Mouse (Mus musculus): ENCODE measurements around the gene Gm20696. TPM values are rescaled to one million over a fixed set of nuclear protein-coding genes. Genes with fewer than 3 reads are reported as not detected.

The Gm20696 gene
- polyA plus RNA-seq, 1 experiment = 5.7 TPM

DNA sequence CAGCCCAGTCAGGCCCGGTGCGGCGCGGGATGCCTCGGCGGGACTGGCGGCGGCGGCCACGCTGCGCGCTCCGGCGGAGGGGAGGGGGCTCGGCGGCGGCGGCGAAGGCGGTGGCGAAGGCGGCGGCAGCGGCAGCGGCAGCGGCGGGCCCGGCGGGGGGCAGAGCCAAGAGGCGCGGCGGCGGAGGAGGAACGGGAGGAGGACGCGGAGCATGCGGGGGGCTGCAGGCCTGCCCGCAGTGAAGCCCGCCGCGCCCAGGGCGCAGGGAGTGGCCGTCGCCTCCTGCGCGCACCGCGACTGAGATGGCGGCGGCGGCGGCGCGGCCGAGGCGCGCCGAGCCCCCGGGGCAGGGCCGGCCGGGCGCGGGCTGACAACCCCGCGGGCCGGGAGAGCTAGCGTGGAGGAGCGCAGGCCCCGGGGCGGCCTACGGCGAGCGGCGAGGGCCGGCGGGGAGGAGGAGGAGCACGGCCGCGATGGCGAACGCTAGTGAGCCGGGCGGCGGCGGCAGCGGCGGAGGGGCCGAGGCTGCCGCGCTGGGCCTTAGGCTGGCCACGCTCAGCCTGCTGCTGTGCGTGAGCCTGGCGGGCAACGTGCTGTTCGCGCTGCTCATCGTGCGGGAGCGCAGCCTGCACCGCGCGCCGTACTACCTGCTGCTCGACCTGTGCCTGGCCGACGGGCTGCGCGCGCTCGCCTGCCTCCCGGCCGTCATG lies 25.8 kb upstream of the Gm20696 start, which contains the start of gene Gpr27:
Gene Gpr27, plus strand, starts transcription at position 474 of the 710 bp plus-strand sequence.
- Histone ChIP-seq H3K4me1 (ENCODE audit: control insufficient read depth, insufficient read depth, low read length) (no peaks in the 10 kb centered on the region), H3K4me3 (replicated peaks; ENCODE audit: control insufficient read depth, low read depth, low read length) (peak within 1 kb of the TSS; percentile 62), H3K27ac (ENCODE audit: control insufficient read depth, insufficient read depth, low read depth, low read length, poor library complexity) (peak within 1 kb of the TSS; percentile 52; the same call in 1 of the 2 replicates)
- WGBS = 3% methylated on average over 91 of the region's 112 CpGs
- TF ChIP-seq CTCF (IDR thresholded peaks at IDR 0.05; ENCODE audit: control insufficient read depth, insufficient read depth, low read length) = no peak
- no peak for TF ChIP-seq POLR2A (IDR thresholded peaks at IDR 0.05; ENCODE audit: borderline replicate concordance, control insufficient read depth, low read depth, low read length)

DNA sequence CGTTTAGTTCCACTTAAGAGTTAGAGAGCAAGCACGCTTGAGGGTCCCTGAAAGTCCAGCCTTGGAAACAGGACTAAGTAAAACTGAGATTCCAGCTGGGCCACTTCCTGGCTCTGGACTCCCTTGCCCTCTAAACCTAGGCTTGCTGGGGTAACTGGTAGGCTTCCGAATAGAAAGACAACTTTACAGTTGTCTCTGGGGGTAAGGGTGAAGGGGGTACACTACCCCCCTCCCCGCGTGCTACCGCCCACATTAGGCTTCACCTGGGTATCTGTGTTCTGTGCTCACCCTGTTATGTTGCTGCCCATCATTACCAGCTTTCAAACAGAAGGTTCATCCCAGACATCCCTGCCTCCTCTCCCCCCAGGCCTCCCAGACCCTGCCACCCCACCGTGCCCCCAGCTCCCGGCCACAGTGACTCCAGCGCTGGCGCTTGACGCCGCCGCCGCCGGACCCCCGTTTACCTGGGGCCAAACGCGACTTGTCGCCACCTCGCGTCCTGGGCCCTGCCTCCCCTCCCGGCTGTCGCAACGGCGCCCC lies 25.1 kb upstream of the Gm20696 start:
- no peaks in the 10 kb centered on the region for H3K4me1 ChIP-seq (ENCODE audit: control insufficient read depth, insufficient read depth, low read length)
- H3K27ac ChIP-seq (ENCODE audit: control insufficient read depth, insufficient read depth, low read depth, low read length, poor library complexity) = no peak overlapping the region; the same call in 1 of the 2 replicates
- 15% methylated on average over 25 of the region's 25 CpGs for WGBS
- H3K4me3 ChIP-seq (replicated peaks; ENCODE audit: control insufficient read depth, low read depth, low read length) = peak overlapping the region; percentile 31
- TF ChIP-seq CTCF (IDR thresholded peaks at IDR 0.05; ENCODE audit: control insufficient read depth, insufficient read depth, low read length) (no peak), POLR2A (IDR thresholded peaks at IDR 0.05; ENCODE audit: borderline replicate concordance, control insufficient read depth, low read depth, low read length) (no peak)

DNA sequence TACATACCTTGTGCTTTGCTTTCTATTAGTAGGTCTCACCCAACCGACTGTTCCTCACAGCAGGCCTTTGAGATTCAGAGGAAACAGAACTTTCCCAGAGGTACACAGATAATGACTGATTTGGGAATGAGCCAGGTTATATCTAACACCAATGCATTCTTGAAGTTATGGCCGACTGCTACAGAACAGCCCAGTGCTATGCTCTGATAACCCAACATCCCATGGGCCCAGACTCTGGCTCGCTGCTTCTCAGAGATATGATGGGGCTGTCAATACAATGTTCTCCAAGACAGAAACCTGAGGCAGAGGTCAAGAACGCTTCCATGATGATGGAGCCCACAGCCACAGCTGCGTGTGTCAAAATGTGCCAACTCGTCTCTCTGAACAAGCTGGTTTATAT lies 21.9 kb upstream of the Gm20696 start:
- H3K4me3 ChIP-seq (replicated peaks; ENCODE audit: control insufficient read depth, low read depth, low read length) = no peak overlapping the region
- H3K4me1 ChIP-seq (ENCODE audit: control insufficient read depth, insufficient read depth, low read length) = no peaks in the 10 kb centered on the region
- no peak overlapping the region for H3K27ac ChIP-seq (ENCODE audit: control insufficient read depth, insufficient read depth, low read depth, low read length, poor library complexity)
- WGBS = 63% methylated on average over 6 of the region's 6 CpGs
- TF ChIP-seq POLR2A (IDR thresholded peaks at IDR 0.05; ENCODE audit: borderline replicate concordance, control insufficient read depth, low read depth, low read length) (no peak), CTCF (IDR thresholded peaks at IDR 0.05; ENCODE audit: control insufficient read depth, insufficient read depth, low read length) (no peak)

DNA sequence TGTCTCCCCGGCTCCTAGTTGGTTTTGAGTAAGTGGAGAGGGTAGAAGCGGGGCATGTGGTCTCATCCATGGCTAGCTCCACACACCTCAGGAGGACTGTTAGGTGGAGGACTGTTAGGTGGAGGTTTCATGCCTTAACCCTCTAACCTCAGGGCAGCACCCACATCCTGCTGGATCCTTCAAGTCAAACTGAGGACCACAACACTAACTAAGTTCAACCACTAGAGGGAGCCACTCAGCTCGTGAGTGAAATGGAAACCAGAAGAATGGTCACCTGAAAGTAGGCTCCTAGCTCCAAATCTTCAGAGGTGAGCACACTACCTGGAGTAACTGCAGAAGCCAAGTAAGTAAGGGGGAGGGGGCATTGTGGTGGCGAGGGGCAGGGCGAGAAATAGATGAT lies 18.3 kb upstream of the Gm20696 start:
- WGBS = 49% methylated on average over 5 of the region's 5 CpGs

DNA sequence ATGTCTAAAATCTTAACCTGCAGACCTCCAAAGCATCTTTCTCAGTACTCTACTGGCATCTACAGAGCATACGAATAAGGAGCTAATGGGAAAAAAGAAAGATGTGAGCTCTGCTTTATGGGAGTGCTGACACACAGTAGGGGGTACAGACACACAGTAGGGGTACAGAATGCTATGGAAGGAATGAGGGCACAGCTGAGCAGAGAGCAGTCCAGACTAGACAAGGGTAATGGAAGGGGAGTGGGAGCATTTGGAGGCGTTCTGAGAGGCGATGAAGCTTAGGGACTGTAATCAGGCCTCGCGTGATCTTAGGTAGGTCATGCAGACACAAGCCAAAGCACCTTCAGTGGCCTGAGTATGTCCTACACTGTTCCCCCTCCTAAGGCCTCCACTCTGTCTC lies 17.4 kb upstream of the Gm20696 start:
- Histone ChIP-seq H3K4me3 (replicated peaks; ENCODE audit: control insufficient read depth, low read depth, low read length) (no peak overlapping the region), H3K4me1 (ENCODE audit: control insufficient read depth, insufficient read depth, low read length) (no peaks in the 10 kb centered on the region), H3K27ac (ENCODE audit: control insufficient read depth, insufficient read depth, low read depth, low read length, poor library complexity) (no peak overlapping the region)
- WGBS = 87% methylated on average over 5 of the region's 5 CpGs
- TF ChIP-seq POLR2A (IDR thresholded peaks at IDR 0.05; ENCODE audit: borderline replicate concordance, control insufficient read depth, low read depth, low read length) (no peak), CTCF (IDR thresholded peaks at IDR 0.05; ENCODE audit: control insufficient read depth, insufficient read depth, low read length) (no peak)

More for the DNA sequence above, 18.3 kb upstream of the Gm20696 start:
- TF ChIP-seq CTCF (IDR thresholded peaks at IDR 0.05; ENCODE audit: control insufficient read depth, insufficient read depth, low read length) = peak; percentile 65
- TF ChIP-seq POLR2A (IDR thresholded peaks at IDR 0.05; ENCODE audit: borderline replicate concordance, control insufficient read depth, low read depth, low read length) = no peak
- Histone ChIP-seq H3K27ac (ENCODE audit: control insufficient read depth, insufficient read depth, low read depth, low read length, poor library complexity) (no peak overlapping the region), H3K4me3 (replicated peaks; ENCODE audit: control insufficient read depth, low read depth, low read length) (no peak overlapping the region), H3K4me1 (ENCODE audit: control insufficient read depth, insufficient read depth, low read length) (no peaks in the 10 kb centered on the region)

DNA sequence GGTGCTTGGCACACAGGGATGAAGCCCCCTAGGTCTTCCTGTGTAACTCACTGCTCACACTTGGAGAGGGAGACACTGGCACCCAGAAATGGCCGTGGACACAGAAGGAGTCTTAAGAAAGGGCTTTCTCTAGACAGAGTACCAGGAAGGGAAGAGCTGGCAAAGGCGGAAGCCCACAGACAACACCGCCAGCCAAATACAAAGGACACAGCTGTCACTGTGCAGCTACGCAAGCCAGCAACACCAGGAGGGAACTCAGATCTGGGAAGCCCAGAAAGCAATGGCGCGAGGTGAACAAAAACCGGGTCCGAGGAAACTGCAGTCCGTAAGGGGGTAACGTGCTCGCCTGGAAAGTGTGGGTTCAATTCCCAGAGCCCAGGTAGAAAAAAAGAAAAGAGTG lies 11.5 kb upstream of the Gm20696 start:
- no peak overlapping the region for H3K27ac ChIP-seq (ENCODE audit: control insufficient read depth, insufficient read depth, low read depth, low read length, poor library complexity)
- no peaks in the 10 kb centered on the region for H3K4me1 ChIP-seq (ENCODE audit: control insufficient read depth, insufficient read depth, low read length)
- H3K4me3 ChIP-seq (replicated peaks; ENCODE audit: control insufficient read depth, low read depth, low read length) = no peak overlapping the region
- WGBS = 83% methylated on average over 11 of the region's 11 CpGs
- TF ChIP-seq CTCF (IDR thresholded peaks at IDR 0.05; ENCODE audit: control insufficient read depth, insufficient read depth, low read length) (no peak), POLR2A (IDR thresholded peaks at IDR 0.05; ENCODE audit: borderline replicate concordance, control insufficient read depth, low read depth, low read length) (no peak)

DNA sequence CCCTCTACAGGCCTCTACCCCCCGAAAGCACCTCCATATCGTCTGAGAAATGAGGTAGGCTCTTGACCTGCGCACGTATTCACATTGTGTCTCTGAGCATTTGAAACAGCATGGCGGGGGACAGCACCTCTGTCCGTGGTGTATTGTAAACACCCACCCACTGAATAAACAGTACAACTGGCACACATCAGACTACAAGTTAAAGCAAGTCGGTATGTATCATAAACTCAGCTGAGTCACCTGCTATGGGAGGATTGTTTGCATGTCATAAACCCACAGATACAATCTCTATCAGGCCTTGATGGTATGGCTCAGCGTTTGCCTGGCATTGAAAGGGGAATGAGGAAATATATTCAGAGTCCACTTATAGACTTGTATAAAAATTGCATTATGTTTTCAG lies 10.7 kb upstream of the Gm20696 start:
- Histone ChIP-seq H3K4me1 (ENCODE audit: control insufficient read depth, insufficient read depth, low read length) (no peaks in the 10 kb centered on the region), H3K4me3 (replicated peaks; ENCODE audit: control insufficient read depth, low read depth, low read length) (no peak overlapping the region), H3K27ac (ENCODE audit: control insufficient read depth, insufficient read depth, low read depth, low read length, poor library complexity) (no peak overlapping the region)
- TF ChIP-seq POLR2A (IDR thresholded peaks at IDR 0.05; ENCODE audit: borderline replicate concordance, control insufficient read depth, low read depth, low read length) (no peak), CTCF (IDR thresholded peaks at IDR 0.05; ENCODE audit: control insufficient read depth, insufficient read depth, low read length) (no peak)
- 72% methylated on average over 8 of the region's 8 CpGs for WGBS

DNA sequence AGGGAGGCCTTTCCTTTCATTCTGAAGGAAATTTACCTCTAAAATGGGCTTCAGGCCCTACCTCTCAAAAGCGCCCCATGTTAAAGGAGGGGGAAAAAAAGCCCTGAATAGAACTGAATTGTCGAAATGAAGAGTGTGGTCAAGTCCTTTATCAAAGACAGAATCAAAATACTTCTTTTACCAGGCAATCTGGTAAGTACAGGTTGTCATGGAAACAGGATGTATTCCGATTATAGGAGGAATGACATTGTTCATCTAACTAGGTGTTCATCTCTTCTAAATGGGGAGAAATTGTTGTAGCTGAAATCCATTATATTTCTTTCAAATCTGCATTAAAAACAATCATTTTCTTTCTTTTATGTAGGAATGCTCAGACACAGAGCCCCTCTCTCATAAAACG lies 7.9 kb upstream of the Gm20696 start:
- WGBS = 76% methylated on average over 4 of the region's 4 CpGs
- H3K27ac ChIP-seq (ENCODE audit: control insufficient read depth, insufficient read depth, low read depth, low read length, poor library complexity) = no peak overlapping the region
- H3K4me1 ChIP-seq (ENCODE audit: control insufficient read depth, insufficient read depth, low read length) = no peaks in the 10 kb centered on the region
- no peak overlapping the region for H3K4me3 ChIP-seq (replicated peaks; ENCODE audit: control insufficient read depth, low read depth, low read length)
- TF ChIP-seq POLR2A (IDR thresholded peaks at IDR 0.05; ENCODE audit: borderline replicate concordance, control insufficient read depth, low read depth, low read length) = no peak
- no peak for TF ChIP-seq CTCF (IDR thresholded peaks at IDR 0.05; ENCODE audit: control insufficient read depth, insufficient read depth, low read length)
